Mouse (Mus musculus): ENCODE data around the gene Cabp1. TPM values are rescaled to one million over a fixed set of nuclear protein-coding genes. Genes with fewer than 3 reads are reported as not detected.

The Cabp1 gene
- polyA plus RNA-seq, 1 experiment from 2014 or later, result 13.0 TPM

- WGBS, result 74% methylated on average over 11 of the region's 11 CpGs
- H3K4me2 ChIP-seq, result no peak overlapping the region
- peak overlapping the region; percentile 2; the same call in 1 of the 2 replicates for H3K9ac ChIP-seq
- no peak for ATAC-seq (ENCODE audit: low FRiP score)
- no peaks in the 10 kb centered on the region for H3K4me1 ChIP-seq (replicated peaks)
- H3K27me3 ChIP-seq, result no peaks in the 10 kb centered on the region
- no peak overlapping the region; the same call in 1 of the 2 replicates for H3K27ac ChIP-seq
- H3K4me3 ChIP-seq, result no peak overlapping the region
- peaks cover 65% of the 10 kb centered on the region for H3K36me3 ChIP-seq
- H3K9me3 ChIP-seq, result no peaks in the 10 kb centered on the region
These were observed 48.8 kb downstream of the Cabp1 start for GRCm38 (mm10) chr5:115145253-115145968.

DNA sequence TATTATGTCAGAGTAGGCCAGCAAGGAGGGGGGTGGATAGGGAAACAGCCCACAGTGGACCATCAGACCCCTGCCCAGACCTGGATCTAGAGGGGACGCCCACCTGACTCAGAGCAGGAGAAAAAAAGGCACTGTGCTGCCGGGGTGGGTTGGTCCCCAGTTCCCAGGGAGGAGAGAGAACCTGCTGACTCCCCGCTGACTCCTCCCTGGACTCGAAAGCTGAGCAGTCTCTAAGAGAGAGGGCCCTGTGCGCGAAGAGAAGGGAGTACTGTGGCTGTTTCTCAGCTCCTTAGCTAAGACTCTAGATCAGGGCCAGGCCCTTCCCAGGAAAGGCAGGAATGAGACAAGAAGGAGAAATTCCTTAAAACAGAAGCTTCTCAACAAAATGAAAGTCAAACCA, 49.7 kb downstream of the Cabp1 start:
- no peak overlapping the region for H3K4me2 ChIP-seq
- no peak overlapping the region for H3K27ac ChIP-seq
- H3K4me1 ChIP-seq (replicated peaks), result no peaks in the 10 kb centered on the region
- ATAC-seq (ENCODE audit: low FRiP score), result no peak
- H3K36me3 ChIP-seq, result peaks cover 56% of the 10 kb centered on the region
- no peak overlapping the region for H3K4me3 ChIP-seq
- H3K9ac ChIP-seq, result 0 out of 2 replicates have a peak overlapping the region, but pooled peaks have one; percentile 2
- H3K27me3 ChIP-seq, result no peaks in the 10 kb centered on the region
- H3K9me3 ChIP-seq, result no peaks in the 10 kb centered on the region
- WGBS, result 74% methylated on average over 6 of the region's 6 CpGs

GRCm38 (mm10) chr5:115143552-115143951, 50.6 kb downstream of the Cabp1 start:
- Histone ChIP-seq H3K4me1 (replicated peaks) (no peaks in the 10 kb centered on the region), H3K27ac (0 out of 2 replicates have a peak overlapping the region, but pooled peaks have one; percentile 13), H3K27me3 (no peaks in the 10 kb centered on the region), H3K9ac (no peak overlapping the region), H3K4me3 (no peak overlapping the region), H3K9me3 (no peaks in the 10 kb centered on the region), H3K4me2 (no peak overlapping the region), H3K36me3 (peaks cover 48% of the 10 kb centered on the region)
- ATAC-seq (ENCODE audit: low FRiP score), result no peak
- WGBS, result 82% methylated on average over 10 of the region's 10 CpGs

DNA sequence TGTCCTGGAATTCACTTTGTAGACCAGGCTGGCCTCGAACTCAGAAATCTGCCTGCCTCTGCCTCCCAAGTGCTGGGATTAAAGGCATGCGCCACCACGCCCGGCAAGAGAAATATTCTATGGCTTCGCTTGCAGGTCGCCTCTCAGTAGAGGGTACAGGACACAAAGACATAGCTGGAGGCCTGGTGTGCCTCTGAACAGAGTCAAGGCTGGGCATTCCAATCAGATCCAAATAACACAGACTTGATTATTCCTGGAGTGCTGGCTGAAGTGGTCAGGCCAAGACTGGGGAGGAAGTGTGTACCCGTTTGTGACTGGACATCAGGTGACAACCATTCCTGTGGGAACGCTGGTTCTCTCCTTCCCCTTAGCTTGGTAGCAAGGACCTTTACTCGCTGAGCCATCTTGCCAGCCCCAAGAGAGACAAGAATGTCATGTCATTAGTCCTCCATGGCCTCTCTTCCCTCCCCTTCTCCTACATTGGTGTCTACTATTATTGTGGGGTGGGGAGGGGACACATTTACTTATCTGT, 51.9 kb downstream of the Cabp1 start:
- no peak overlapping the region for H3K4me3 ChIP-seq
- H3K9ac ChIP-seq, result no peak overlapping the region
- no peak overlapping the region for H3K4me2 ChIP-seq
- H3K4me1 ChIP-seq (replicated peaks), result no peaks in the 10 kb centered on the region
- H3K27me3 ChIP-seq, result no peaks in the 10 kb centered on the region
- WGBS, result 88% methylated on average over 9 of the region's 9 CpGs
- peaks cover 35% of the 10 kb centered on the region for H3K36me3 ChIP-seq
- no peak for ATAC-seq (ENCODE audit: low FRiP score)
- H3K27ac ChIP-seq, result no peak overlapping the region
- no peaks in the 10 kb centered on the region for H3K9me3 ChIP-seq

- no peak for ATAC-seq (ENCODE audit: low FRiP score)
- Histone ChIP-seq H3K27me3 (no peaks in the 10 kb centered on the region), H3K9me3 (no peaks in the 10 kb centered on the region), H3K36me3 (peaks cover 20% of the 10 kb centered on the region), H3K27ac (no peak overlapping the region), H3K4me1 (replicated peaks) (no peaks in the 10 kb centered on the region), H3K4me3 (no peak overlapping the region), H3K9ac (no peak overlapping the region), H3K4me2 (no peak overlapping the region)
- WGBS, result 79% methylated on average over 3 of the region's 3 CpGs
These were observed 53.5 kb downstream of the Cabp1 start for GRCm38 (mm10) chr5:115140726-115141125.

GRCm38 (mm10) chr5:115139124-115139523, 55.1 kb downstream of the Cabp1 start:
- Histone ChIP-seq H3K27ac (no peak overlapping the region), H3K27me3 (no peaks in the 10 kb centered on the region), H3K4me2 (no peak overlapping the region), H3K9ac (no peak overlapping the region), H3K4me1 (replicated peaks) (peaks cover 1% of the 10 kb centered on the region), H3K36me3 (peaks cover 4% of the 10 kb centered on the region), H3K9me3 (no peaks in the 10 kb centered on the region), H3K4me3 (no peak overlapping the region)
- 74% methylated on average over 4 of the region's 4 CpGs for WGBS
- ATAC-seq (ENCODE audit: low FRiP score), result no peak

- H3K4me1 ChIP-seq (replicated peaks), result peaks cover 33% of the 10 kb centered on the region
- under 1% methylated on average over 70 of the region's 81 CpGs for WGBS
- H3K4me2 ChIP-seq, result peak within 1 kb of the TSS; percentile 87
- no peaks in the 10 kb centered on the region for H3K27me3 ChIP-seq
- peak within 1 kb of the TSS; percentile 89 for H3K4me3 ChIP-seq
- peaks cover 9% of the 10 kb centered on the region for H3K36me3 ChIP-seq
- H3K27ac ChIP-seq, result peak within 1 kb of the TSS; percentile 68
- ATAC-seq (ENCODE audit: low FRiP score), result peak; percentile 93
- H3K9ac ChIP-seq, result peak within 1 kb of the TSS; percentile 92
- no peaks in the 10 kb centered on the region for H3K9me3 ChIP-seq
These were observed 59.7 kb downstream of the Cabp1 start, which contains the start of gene Unc119b for GRCm38 (mm10) chr5:115134234-115135165. Unc119b (minus strand) TSS chr5:115134975.

DNA sequence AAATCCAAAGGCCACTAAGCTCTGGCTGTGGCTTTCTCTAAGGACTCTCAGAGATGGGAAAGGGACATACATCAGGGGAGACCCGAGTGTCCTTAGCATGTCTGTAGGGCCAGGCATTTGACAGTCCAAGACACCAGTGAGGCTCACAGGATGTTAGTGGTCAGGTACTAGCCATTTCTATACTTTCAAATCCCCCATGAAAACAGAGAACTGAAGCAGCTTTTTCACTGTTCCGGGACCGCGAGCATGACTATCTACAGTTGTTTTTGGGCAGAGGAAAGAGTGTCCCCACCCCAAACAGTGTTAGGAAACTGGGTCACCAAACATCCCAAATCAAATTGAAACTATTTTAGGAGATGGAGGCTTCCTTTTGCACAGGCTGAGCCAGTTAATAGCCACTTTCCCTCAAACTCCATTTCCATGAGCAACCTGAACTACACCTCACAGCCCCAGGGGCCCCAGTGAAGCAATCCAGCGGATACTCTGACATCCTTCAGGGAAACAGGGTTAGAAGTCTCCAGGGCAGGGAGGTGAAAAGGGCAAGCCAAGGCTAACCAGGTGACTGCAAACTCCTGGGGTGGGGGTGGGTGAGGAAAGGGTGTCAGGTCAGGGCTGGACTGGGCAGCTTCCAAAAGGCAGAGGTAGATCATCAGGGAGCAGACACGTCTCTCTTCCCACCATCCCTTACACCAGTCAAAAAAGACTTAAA, 60.7 kb downstream of the Cabp1 start:
- Histone ChIP-seq H3K27me3 (no peaks in the 10 kb centered on the region), H3K4me2 (peak overlapping the region; percentile 87), H3K27ac (no peak overlapping the region), H3K9ac (peak overlapping the region; percentile 92), H3K4me3 (peak overlapping the region; percentile 89), H3K9me3 (no peaks in the 10 kb centered on the region), H3K36me3 (peaks cover 18% of the 10 kb centered on the region), H3K4me1 (replicated peaks) (peaks cover 33% of the 10 kb centered on the region)
- 60% methylated on average over 6 of the region's 6 CpGs for WGBS
- ATAC-seq (ENCODE audit: low FRiP score), result no peak

- H3K36me3 ChIP-seq, result peaks cover 29% of the 10 kb centered on the region
- H3K4me1 ChIP-seq (replicated peaks), result peaks cover 33% of the 10 kb centered on the region
- H3K9me3 ChIP-seq, result no peaks in the 10 kb centered on the region
- H3K9ac ChIP-seq, result peak overlapping the region; percentile 92
- 0 out of 2 replicates have a peak overlapping the region, but pooled peaks have one; percentile 89 for H3K4me3 ChIP-seq
- H3K27me3 ChIP-seq, result no peaks in the 10 kb centered on the region
- WGBS, result 93% methylated on average over 8 of the region's 8 CpGs
- H3K27ac ChIP-seq, result no peak overlapping the region
- H3K4me2 ChIP-seq, result peak overlapping the region; percentile 87
- ATAC-seq (ENCODE audit: low FRiP score), result no peak
These were observed 61.7 kb downstream of the Cabp1 start for GRCm38 (mm10) chr5:115132465-115132864.

DNA sequence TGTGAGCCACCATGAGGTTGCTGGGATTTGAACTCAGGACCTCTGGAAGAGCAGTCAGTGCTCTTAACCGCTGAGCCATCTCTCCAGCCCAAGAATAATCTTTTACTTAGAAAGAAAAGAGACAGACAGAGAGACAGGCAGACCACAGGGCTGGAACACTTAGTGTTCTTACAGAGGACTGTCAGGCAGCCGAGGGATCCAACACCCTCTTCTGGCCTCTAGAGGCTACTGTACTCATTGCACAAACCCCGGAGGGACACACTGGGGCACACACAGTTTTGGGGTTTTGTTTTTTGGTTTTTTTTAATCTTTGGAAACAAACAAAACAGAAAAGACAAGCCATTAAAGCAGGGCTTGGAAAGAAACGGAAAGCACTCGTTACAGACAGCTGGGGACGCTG, 64.9 kb downstream of the Cabp1 start:
- no peak for ATAC-seq (ENCODE audit: low FRiP score)
- Histone ChIP-seq H3K9ac (no peak overlapping the region), H3K27ac (no peak overlapping the region), H3K9me3 (no peaks in the 10 kb centered on the region), H3K4me3 (no peak overlapping the region), H3K4me2 (no peak overlapping the region), H3K27me3 (no peaks in the 10 kb centered on the region), H3K36me3 (peaks cover 53% of the 10 kb centered on the region), H3K4me1 (replicated peaks) (peaks cover 52% of the 10 kb centered on the region)
- 89% methylated on average over 6 of the region's 6 CpGs for WGBS

- no peak overlapping the region for H3K4me3 ChIP-seq
- WGBS, result 93% methylated on average over 22 of the region's 22 CpGs
- no peaks in the 10 kb centered on the region for H3K9me3 ChIP-seq
- peaks cover 36% of the 10 kb centered on the region for H3K4me1 ChIP-seq (replicated peaks)
- H3K4me2 ChIP-seq, result no peak overlapping the region
- no peak overlapping the region for H3K27ac ChIP-seq
- no peaks in the 10 kb centered on the region for H3K27me3 ChIP-seq
- no peak overlapping the region for H3K9ac ChIP-seq
- peaks cover 67% of the 10 kb centered on the region for H3K36me3 ChIP-seq
- no peak for ATAC-seq (ENCODE audit: low FRiP score)
These were observed 66.6 kb downstream of the Cabp1 start for GRCm38 (mm10) chr5:115127421-115128179.
